Mouse (Mus musculus): ENCODE data around the gene Nell1.

GRCm38 (mm10) chr7:50899541-50900088 is 925.0 kb downstream of the Nell1 start:
- TF ChIP-seq CTCF (IDR thresholded peaks at IDR 0.05; ENCODE audit: low read depth, low read length) (no peak), POLR2A (IDR thresholded peaks at IDR 0.05; ENCODE audit: extremely low read depth, insufficient read depth, low read length) (no peak)

Measured in liver, adult 2 months (tissue).